Mouse (Mus musculus): ENCODE data around the gene Cpxm1.

Cpxm1 gene

GRCm38 (mm10) chr2:130397186-130397985 lies at the start of gene Cpxm1:
Cpxm1 (minus strand) TSS chr2:130397574.
- 6% methylated on average over 51 of the region's 53 CpGs for WGBS

DNA sequence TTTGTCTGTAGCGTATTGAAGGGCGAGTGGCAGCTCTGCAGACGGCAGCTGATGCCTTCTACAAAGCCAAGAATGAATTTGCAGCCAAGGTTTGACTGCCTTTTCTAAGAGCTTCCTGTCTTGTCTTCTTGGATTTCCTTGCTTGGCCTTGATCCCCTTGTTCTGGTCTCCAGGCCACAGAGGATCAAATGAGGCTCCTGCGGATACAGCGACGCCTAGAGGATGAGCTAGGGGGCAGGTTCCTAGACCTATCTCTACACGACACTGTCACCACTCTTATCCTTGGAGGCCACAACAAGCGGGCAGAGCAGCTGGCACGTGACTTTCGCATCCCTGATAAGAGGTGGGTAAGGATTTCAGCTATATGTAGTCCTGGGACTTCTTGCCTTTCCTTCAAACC lies 44.8 kb upstream of the Cpxm1 start:
- 79% methylated on average over 10 of the region's 10 CpGs for WGBS

GRCm38 (mm10) chr2:130439840-130440480 lies 42.6 kb upstream of the Cpxm1 start:
- WGBS, result 91% methylated on average over 4 of the region's 4 CpGs

GRCm38 (mm10) chr2:130438861-130439260 lies 41.5 kb upstream of the Cpxm1 start:
- WGBS, result 72% methylated on average over 3 of the region's 3 CpGs

- 100% methylated on average over 1 of the region's 1 CpGs for WGBS
Observed at GRCm38 (mm10) chr2:130436769-130437168, 39.4 kb upstream of the Cpxm1 start.

DNA sequence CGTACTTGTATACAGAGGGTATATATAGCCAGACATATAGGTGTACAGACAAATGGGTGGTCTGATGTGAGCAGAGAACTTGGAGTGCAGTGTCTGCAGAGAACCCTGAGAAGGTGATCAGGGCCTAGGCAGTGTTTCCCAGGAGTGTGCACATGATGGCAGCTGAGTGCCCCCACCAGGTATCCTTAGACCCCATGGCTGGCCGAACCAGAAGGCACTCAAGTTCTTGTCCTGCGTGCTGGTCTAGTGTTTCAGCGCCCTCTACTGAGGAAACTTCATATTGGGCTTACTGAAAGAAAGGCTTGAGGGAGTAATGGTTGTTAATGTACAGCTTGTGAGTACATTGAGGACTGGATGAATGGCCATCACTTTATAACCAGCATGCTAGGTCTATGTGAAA lies 35.8 kb upstream of the Cpxm1 start:
- WGBS, result 14% methylated on average over 4 of the region's 4 CpGs

DNA sequence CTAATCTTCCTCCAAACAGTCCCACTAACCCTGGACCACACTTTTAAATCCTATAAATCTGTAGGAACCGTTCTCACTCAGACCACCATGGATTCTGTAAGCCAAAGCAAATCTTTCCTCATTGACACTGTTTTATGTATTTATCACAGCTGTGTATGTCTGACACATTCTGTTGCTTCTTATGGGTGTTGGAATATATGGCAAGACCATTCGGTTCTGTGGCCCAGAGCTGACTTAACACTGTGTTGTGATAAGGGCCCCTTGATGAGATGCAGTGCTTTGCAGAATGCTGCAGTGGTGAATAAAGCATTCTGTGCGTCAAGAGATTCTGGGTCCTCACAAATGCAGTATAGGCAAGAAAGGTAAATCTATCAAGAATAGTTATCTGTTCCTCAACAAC lies 34.8 kb upstream of the Cpxm1 start:
- 65% methylated on average over 3 of the region's 3 CpGs for WGBS

- 65% methylated on average over 3 of the region's 3 CpGs for WGBS
Observed at GRCm38 (mm10) chr2:130430484-130430883, 33.1 kb upstream of the Cpxm1 start.

- 31% methylated on average over 2 of the region's 2 CpGs for WGBS
Observed at GRCm38 (mm10) chr2:130429851-130430250, 32.5 kb upstream of the Cpxm1 start.

DNA sequence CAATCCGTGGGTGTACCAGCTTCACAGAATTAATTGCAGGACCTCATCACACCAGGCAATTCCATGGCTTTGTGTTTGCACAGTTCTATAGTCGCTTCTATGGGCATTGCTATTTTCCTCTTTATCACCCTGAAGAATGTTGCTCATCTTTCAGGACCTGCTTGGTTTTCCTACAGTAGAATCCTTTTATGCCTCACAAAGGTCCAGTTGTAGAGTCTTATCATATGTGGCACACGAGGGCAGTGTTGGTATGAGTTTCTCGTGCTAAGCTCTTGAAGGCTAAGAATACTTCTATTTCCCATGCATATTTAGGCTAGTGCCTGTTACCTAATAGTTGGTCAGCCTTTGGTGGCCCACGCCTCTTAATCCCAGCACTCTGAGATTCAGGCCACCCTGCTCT lies 27.7 kb upstream of the Cpxm1 start:
- 14% methylated on average over 5 of the region's 5 CpGs for WGBS

- WGBS, result under 1% methylated on average over 58 of the region's 58 CpGs
Observed at GRCm38 (mm10) chr2:130424126-130424853, 26.9 kb upstream of the Cpxm1 start, which contains the start of the genes Vps16 and Pced1a. Vps16 (plus strand) TSS chr2:130424339. Pced1a (minus strand) TSS chr2:130424701.

GRCm38 (mm10) chr2:130423397-130424125 lies 26.2 kb upstream of the Cpxm1 start:
- WGBS, result 11% methylated on average over 49 of the region's 49 CpGs

DNA sequence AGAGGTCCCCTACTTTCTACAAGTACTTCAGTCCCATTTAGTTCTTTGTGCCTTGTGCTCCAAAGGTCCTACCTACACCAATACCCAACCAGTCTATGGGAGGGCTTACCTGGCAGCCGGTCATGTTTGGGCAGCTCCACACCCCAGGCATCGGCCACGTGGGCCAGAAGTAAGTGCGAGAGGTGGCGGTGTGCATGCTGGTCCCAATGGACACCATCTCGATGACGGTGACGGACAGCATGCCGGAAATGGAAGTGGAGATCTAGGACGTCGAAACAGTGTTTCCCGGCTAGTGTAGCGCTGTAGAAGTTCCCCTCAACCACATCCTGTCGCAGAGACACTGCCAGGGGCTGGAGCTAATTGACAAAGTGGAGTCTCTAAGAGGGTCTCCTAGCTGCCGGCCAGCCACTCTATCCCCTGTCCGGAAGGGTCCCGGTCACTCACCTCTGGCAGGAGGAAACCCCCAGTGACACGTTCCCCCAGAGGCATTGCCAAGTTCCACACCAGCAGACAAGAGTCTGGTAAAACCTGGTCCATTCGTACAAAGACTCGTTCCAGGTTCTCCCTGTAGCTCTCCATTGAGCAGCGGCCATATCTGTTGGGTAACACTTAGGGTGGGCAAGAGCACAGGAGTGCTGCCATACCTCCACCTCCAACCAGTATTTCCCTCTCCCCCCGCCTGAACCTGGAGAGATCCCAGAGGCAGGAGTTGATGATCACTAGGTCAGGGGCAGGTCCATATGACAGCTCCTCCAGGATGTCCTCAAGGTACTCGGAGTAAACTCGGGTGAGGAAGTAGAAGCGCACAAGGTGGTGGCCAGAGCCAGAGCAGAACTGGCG lies 24.6 kb upstream of the Cpxm1 start:
- WGBS, result 96% methylated on average over 26 of the region's 26 CpGs

- WGBS, result 80% methylated on average over 6 of the region's 6 CpGs
Observed at GRCm38 (mm10) chr2:130414094-130414856, 16.9 kb upstream of the Cpxm1 start.

DNA sequence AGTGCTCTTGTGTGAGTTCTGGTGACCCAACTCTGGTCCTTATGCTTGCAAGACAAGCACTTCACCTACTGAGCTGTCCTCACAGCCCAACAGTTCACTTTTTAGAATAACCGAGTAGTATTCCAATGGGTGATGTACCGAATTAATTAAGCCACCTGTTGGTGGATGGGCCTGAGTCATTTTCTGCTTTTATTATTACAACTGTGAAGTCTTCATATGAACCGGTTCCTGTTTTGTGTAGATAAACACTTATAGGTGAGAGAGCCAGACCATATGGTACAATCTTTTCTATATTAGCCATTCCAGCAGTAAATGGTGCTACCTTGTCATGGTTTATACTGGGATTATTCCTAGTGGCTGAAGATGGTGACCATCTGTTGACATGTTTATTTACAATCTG lies 15.4 kb upstream of the Cpxm1 start:
- 78% methylated on average over 3 of the region's 3 CpGs for WGBS

DNA sequence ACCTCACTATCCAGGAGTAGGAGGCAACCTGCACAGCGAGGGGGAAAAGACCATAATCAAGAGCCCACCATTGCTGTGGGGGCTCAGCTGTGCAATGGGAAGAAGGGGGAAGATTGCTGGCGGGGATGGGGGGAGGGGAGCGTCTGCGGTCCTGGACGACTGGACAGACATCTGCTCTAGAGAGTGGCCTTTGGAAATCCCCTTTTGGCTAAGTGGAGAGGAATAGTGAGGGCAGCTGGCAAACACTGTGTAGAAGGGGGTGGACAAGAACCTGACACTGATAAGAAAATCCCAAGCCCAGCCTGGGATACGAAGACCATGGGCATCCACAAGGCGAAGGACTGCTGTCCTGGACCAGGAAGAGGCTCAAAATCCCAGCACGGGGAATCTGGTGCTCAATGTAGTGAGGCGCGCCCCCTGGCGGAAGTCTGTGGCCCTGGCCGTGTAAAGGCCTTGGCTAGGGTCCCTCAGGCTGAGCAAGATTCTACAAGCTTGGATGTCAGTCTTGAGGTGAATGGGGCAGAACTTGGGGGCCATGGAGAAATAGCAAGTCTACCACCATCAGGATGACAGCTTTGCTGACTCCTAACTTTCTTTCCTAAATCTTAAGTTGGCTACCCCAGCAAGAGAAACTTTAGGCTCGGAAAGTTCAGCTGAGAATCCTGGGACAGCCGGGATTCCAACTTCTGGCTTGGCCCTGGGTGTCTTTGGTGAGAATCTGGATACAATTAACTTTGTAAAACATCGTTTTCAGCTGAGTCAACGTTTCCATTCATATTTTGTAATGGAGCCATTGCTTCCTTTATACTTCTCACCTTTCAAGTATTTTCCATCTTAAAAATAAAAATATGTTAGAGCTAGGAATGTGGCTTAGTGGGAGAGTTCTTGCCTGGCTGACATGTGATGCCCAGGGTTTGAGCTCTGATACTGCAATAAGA lies 14.5 kb upstream of the Cpxm1 start:
- 40% methylated on average over 16 of the region's 16 CpGs for WGBS

DNA sequence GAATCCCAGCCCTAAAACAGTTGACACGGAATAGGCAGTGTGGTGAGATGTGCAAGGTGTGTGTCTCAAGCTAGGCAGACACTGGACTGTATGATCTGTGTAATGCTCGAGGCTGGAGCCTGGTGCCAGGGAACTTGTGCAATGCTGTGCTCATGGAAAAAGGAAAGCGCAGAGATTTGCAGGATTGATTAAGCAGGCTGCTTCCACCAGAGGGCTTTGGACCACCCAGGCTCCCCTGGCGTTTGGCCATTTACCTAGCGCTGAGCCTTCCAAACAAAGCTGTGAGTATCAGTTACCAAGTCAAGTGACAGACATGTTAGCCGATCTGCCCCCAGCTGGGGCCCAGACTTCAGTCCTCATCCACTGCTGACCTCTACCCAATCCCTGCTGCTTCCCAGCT lies 10.8 kb upstream of the Cpxm1 start:
- WGBS, result 58% methylated on average over 6 of the region's 6 CpGs

DNA sequence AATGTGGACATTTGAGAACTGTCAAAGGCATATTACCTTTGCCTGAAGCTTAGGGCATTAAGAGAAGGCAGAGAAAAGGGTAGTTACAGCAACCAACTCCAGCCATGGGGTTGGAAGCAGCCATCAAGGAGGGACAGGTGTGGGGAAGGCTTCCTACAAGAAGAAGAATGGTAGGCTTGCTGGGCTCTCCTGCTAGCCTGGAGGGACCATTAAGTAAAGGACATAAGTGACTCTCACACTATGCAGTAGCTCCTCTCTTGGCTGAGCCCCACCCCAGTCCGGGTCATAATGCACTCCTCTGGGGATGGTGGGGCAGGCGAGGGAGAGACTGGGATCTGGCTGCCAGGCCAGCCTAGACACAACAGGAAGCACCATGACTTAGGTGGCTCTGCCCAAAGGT lies 8.8 kb upstream of the Cpxm1 start, which contains the start of gene Tmem239:
Gene Tmem239 (plus strand): TSS at position 301 of the 400 bp plus-strand sequence.
- WGBS, result 88% methylated on average over 2 of the region's 2 CpGs

GRCm38 (mm10) chr2:130404939-130405338 lies 7.6 kb upstream of the Cpxm1 start, which contains the start of the genes Gm28372 and 1700020A23Rik:
Gm28372 (plus strand) TSS chr2:130405239.
1700020A23Rik (plus strand) TSS chr2:130405259.
- WGBS, result 94% methylated on average over 1 of the region's 1 CpGs

All from cerebral cortex, adult 2 months (tissue).